Mouse (Mus musculus): Measurements from ENCODE around the gene Dapk2.

- TF ChIP-seq CTCF (IDR thresholded peaks at IDR 0.05; ENCODE audit: insufficient read depth, low read depth, low read length) (no peak), POLR2A (IDR thresholded peaks at IDR 0.05; ENCODE audit: insufficient read depth, low read depth, low read length) (no peak)
Observed at GRCm38 (mm10) chr9:66231820-66232479, 73.9 kb downstream of the Dapk2 start.

All from olfactory bulb, adult 2 months (tissue).